Mouse (Mus musculus) kidney, adult 2 months (tissue): ENCODE results near the gene Pik3r1.

Experiments
- CTCF ChIP-seq: fragments of 200-500 bp; conservative IDR thresholded peaks from 2 replicates; pipeline ENCODE4 v1.5.1; 2011; ENCODE audit warnings: low read depth, mild to moderate bottlenecking, control low read depth, low read length, moderate library complexity, mixed read lengths; ENCODE audit not compliant: insufficient read depth, insufficient read length
- POLR2A ChIP-seq: fragments of 200-500 bp; IDR thresholded peaks from one replicate; pipeline ENCODE4 v1.6.1; 2011; ENCODE audit warnings: low read depth, low read length, control low read depth

- TF ChIP-seq CTCF (no peak), POLR2A (no peak)
These were observed 71.2 kb downstream of the Pik3r1 start for GRCm38 (mm10) chr13:101696827-101697226.
